Mouse (Mus musculus): ENCODE measurements around the gene B4galnt2.
"Not testable (repeated sequence)": the region's sequence is repeated elsewhere in the genome, so short reads cannot be mapped to it uniquely, and the experiment has no call there.

Gene B4galnt2

GRCm38 (mm10) chr11:95890462-95891051 lies 24.1 kb downstream of the B4galnt2 start:
- no peak for DNase-seq

- DNase-seq = not testable (repeated sequence)
These were observed 34.8 kb downstream of the B4galnt2 start for GRCm38 (mm10) chr11:95879861-95880260.

GRCm38 (mm10) chr11:95876296-95876695 lies 38.4 kb downstream of the B4galnt2 start:
- peak; percentile 66 for DNase-seq

DNA sequence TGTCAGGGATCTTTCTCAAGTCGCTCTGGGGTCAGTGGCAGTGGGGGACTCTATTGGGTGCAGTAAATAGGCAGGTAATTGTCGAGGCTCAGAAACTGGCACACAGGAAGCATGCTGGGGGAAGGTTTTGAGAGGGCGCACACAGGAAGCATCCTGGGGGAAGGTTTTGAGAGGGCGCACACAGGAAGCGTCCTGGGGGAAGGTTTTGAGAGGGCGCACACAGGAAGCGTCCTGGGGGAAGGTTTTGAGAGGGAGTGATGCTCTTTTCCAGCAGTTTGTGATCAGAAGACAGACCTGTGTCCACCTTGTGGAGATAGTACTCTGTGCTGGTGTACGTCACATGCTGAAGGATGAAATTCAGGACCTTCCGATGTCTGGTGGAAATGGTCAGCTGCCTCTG lies 38.9 kb downstream of the B4galnt2 start:
- peak; percentile 46 for DNase-seq

DNA sequence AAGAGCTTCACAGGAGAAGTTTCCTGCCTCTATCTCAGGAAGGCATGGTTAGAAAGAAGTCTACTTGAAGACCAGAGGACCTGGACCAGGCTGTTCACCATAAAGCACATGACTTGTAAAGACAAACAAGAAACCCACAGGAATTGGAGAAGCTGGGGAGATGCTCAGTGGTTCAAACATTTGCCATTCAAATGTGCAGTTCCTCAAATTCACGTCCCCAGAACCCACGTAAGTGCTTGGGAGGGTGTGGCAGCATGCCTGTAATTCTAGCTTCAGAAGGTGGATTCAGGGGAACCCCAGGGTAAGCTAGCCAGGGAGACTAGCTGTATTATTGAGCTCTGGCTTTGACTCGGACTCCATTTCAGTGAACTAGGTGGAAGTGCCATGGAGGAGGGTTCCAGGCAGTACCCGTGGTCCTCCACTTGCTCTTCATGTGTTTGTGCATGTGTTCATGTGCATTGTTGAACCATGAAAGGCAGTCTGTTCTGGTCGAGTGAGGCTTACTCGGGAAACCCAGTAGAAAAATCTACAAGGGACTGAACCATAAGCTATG lies 44.7 kb downstream of the B4galnt2 start:
- no peak for DNase-seq

GRCm38 (mm10) chr11:95869442-95869841 lies 45.2 kb downstream of the B4galnt2 start:
- no peak for DNase-seq

GRCm38 (mm10) chr11:95861397-95861796 lies 53.3 kb downstream of the B4galnt2 start:
- no peak for DNase-seq

GRCm38 (mm10) chr11:95860071-95860490 lies 54.6 kb downstream of the B4galnt2 start:
- DNase-seq = no peak

GRCm38 (mm10) chr11:95859468-95859855 lies 55.2 kb downstream of the B4galnt2 start:
- peak; percentile 81 for DNase-seq

GRCm38 (mm10) chr11:95858528-95859467 lies 55.9 kb downstream of the B4galnt2 start:
- peak; percentile 98 for DNase-seq

DNA sequence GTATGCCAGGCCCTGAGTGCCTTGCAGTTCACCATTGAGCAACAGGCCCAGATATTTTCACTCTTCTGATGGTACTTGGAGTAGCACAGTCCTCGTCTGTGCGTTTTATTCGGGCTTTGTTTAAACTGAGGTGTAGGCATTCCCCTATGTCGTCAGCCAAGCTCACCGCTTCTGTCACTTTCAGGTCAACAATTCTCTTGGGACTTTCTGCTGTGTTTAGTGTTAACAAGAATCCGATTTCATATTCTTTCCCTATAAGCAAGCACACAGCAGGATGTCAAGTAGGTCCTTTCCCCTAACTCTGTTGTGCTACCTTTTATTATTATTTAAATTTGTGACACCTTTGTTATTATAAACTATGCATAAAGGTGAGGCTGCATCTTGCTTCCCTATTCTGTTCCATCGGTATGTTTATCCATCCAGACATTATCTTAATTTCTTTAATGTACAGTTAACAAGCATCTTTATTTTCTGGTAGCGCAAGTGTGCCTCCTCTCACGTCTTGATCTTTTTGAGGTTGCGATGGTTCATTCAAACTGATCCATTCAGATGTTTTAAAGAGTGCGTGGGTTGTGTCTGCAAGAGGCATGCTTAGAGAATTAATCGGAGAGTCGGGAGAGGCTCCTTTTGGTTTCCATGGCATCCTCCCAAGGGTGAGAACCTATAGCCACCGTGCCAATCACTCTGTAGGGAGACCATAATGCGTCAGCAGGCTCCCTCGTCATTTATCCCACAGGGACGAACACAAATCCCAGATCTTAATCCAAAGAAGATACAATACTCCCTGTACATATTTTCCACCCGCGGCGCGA lies 56.8 kb downstream of the B4galnt2 start:
- DNase-seq = no peak

DNA sequence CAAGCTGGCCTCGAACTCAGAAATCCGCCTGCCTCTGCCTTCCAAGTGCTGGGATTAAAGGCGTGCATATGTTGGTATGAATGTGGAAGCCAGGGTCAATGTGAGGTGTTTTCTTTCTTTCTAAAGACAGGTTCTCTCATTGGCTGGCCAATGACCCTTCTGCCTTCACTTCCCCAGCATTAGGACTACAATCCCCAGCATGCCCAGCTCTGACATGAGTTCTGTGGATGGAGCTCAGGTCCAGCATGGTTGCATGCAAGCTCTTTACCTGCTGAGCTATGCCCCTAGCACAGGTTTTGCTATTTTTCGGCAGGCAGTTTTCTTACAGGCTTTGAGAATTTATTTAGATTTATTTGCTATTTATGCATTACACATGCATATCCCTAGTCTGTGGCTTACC lies 57.4 kb downstream of the B4galnt2 start:
- DNase-seq = no peak

- DNase-seq = peak; percentile 82
These were observed 61.0 kb downstream of the B4galnt2 start for GRCm38 (mm10) chr11:95853684-95854083.

- no peak for DNase-seq
These were observed 63.8 kb downstream of the B4galnt2 start for GRCm38 (mm10) chr11:95850898-95851297.

GRCm38 (mm10) chr11:95844935-95845334 lies 69.8 kb downstream of the B4galnt2 start:
- DNase-seq = peak; percentile 19

DNA sequence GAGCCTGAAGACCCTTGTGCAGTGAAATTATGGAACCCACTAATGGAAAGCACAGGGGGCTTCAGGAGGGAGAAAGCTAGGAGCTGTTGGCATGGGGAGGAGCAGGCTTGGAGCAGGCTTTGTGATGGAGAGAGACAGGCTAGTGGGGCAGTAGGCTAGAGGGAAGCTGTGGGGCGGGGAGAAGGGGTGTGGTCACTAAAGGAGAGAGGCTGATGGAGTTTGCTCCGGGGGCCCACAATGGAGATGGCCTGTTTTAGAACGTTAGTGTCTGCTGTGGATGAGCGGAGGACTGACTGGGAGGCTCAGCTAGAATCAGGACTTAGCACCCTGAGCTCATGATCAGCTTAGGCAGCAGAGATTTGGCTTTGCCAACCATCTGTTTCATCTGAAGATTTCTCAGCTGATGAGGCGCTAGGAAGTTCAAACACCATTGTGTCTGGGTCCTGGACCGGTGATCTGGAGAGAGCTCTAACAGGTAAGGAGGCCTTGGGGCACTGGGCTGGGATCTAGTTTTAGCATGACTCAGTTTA lies 71.2 kb downstream of the B4galnt2 start:
- peak; percentile 20 for DNase-seq

DNA sequence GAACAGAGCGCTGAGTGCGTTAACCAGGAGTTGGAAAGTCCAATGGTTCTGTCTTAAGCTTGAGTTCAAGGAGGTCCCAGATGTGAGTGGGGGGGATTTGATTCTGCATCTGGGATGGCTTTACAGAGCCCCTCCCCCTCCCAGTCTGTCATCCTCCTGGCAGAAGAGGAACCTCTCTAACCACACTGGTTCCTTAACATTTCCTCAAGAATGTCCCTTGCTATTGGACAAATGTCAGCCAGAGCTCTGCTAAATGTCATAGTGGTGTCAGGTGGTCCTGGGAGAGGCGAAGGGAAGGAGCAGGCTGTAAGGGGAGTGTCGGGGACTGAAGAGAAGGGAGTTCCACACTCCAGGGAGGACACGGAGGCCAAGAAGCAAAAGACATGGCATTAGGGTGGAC lies 71.7 kb downstream of the B4galnt2 start:
- DNase-seq = peak; percentile 42

DNA sequence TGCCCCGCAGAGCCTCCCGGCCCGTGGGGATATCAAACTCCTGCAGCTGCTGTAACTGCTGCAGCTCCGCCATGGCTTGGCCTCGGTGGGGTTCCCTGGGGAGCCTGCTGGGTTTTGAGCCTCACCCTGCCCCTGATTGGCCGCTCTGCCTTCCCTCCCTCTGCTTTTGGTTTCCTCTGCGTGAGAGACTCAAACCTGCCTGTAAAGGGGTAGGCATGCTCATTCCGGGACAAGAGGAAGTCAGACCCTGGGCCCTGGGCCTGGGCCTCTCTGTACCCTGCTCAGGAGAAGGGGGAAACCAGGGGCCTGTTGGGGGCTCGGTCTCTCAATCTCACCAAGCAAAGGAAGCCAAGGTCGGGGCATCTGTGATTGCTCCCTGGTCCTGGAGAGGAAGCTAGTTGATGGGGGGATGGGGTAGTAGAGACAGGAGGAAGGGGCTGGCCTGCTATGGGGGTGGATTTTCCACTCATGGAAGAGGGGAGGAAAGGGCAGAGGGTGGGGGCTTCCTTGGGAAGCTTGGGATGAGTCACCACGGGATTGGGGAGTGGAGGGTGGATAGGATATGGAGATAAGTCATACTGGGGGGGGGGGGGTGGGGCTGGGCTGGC lies 72.5 kb downstream of the B4galnt2 start, which contains the start of gene Abi3:
TSS of gene Abi3 (minus strand) at position 403 of the 608 bp plus-strand sequence.
- DNase-seq = peak; percentile 91

DNA sequence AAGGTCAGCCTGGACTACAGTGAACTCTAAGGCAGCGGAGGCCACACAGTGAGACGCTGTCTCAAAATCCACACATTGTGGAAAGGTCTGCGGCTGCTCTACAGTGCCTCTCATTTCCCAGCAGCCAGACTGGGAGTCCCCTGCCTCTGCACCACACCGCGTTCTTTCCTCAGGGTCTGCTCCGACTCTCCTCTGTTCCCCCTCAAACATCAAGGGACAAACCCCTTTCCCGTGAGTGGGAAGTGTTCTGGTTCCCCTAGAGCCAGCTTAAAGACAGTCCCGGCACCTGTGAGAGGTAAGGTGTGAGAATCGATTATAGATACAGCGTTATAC lies 73.2 kb downstream of the B4galnt2 start:
- peak; percentile 44 for DNase-seq

DNA sequence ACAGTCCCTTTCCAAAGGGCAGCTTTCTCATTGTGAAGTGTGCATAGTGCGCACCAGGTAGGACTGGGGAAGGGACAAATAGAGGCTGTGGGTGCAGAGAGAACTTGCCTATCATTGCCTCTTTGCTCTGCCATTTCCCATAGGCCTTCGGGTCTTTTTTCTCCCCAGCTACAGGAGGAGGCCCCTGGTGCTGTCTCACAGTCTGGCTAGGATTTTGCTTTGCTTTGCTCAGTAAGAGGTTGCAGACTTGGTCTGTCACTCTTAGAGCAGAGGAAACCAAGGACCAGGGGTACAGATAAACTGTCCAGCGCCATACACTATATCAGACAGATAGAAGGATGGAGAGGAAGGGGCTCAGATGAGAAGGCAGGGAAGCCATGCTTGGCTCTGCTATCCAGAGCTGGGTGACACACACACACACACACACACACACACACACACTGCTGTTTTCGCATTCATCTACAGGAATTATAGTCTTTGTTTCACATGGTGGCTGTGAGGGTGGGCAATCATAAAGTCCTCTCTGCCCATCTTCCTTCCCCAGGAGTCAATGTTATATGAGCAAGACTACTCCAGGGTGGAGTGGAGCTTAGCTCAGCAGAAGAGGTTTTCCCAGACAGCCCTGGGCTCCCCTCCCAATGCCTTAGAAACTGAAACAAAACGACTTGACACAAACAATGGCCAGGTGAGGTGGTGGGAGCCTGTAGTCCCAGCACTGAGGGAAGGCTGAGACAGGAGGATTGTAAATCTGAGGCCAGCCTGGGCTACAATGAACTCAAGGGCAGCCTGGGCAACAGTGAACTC lies 73.8 kb downstream of the B4galnt2 start:
- peak; percentile 27 for DNase-seq

Measured in thymus, postnatal 14 days (tissue).